Mouse (Mus musculus) telencephalon, adult 2 months (tissue): Measurements from ENCODE around the gene Gm28230.
A peak's percentile ranks its signal among the peaks of the same experiment; 100 is the strongest.

Source experiments
- DNase-seq: peaks from one replicate; pipeline ENCODE4 v3.0.0-alpha.2; 2011; ENCODE audit warnings: low read depth, low spot score

The Gm28230 gene

GRCm38 (mm10) chr2:74726551-74726950, at the start of gene Gm28230:
TSS of gene Gm28230 (plus strand) at chr2:74726728.
- DNase-seq, result no peak

- DNase-seq, result no peak
Measured at GRCm38 (mm10) chr2:74677106-74677505, 49.4 kb upstream of the Gm28230 start.

- DNase-seq, result no peak
Measured at GRCm38 (mm10) chr2:74678891-74679595, 47.5 kb upstream of the Gm28230 start, which contains the start of gene Hoxd11. TSS of gene Hoxd11 (plus strand) at chr2:74679557.

- no peak for DNase-seq
Measured at GRCm38 (mm10) chr2:74679596-74679971, 46.9 kb upstream of the Gm28230 start.

GRCm38 (mm10) chr2:74679980-74680379, 46.5 kb upstream of the Gm28230 start:
- no peak for DNase-seq

- no peak for DNase-seq
Measured at GRCm38 (mm10) chr2:74680561-74681398, 45.7 kb upstream of the Gm28230 start.

GRCm38 (mm10) chr2:74681594-74682531, 44.7 kb upstream of the Gm28230 start:
- no peak for DNase-seq

- no peak for DNase-seq
Measured at GRCm38 (mm10) chr2:74682796-74683195, 43.7 kb upstream of the Gm28230 start.

GRCm38 (mm10) chr2:74683471-74683951, 43.0 kb upstream of the Gm28230 start:
- DNase-seq, result no peak

GRCm38 (mm10) chr2:74684106-74684505, 42.4 kb upstream of the Gm28230 start:
- no peak for DNase-seq

GRCm38 (mm10) chr2:74685059-74685603, 41.4 kb upstream of the Gm28230 start:
- DNase-seq, result no peak

GRCm38 (mm10) chr2:74686301-74686987, 40.1 kb upstream of the Gm28230 start:
- DNase-seq, result peak; percentile 31

- DNase-seq, result no peak
Measured at GRCm38 (mm10) chr2:74686988-74687697, 39.4 kb upstream of the Gm28230 start.

- no peak for DNase-seq
Measured at GRCm38 (mm10) chr2:74687698-74688555, 38.6 kb upstream of the Gm28230 start.

- no peak for DNase-seq
Measured at GRCm38 (mm10) chr2:74688795-74689573, 37.5 kb upstream of the Gm28230 start.

- no peak for DNase-seq
Measured at GRCm38 (mm10) chr2:74689574-74690337, 36.8 kb upstream of the Gm28230 start.

- DNase-seq, result no peak
Measured at GRCm38 (mm10) chr2:74690338-74690716, 36.2 kb upstream of the Gm28230 start.
